Mouse (Mus musculus): Measurements from ENCODE around the gene Cfl1.

GRCm38 (mm10) chr19:5515840-5516777 lies 25.9 kb downstream of the Cfl1 start:
- TF ChIP-seq GATA1 (IDR thresholded peaks at IDR 0.05; ENCODE audit: low read length) (no peak), TAL1 (IDR thresholded peaks at IDR 0.05; ENCODE audit: low read length) (no peak)
